Mouse (Mus musculus): ENCODE measurements around the gene Tbc1d13. TPM values are rescaled to one million over a fixed set of nuclear protein-coding genes. Genes with fewer than 3 reads are reported as not detected.
"Not testable (repeated sequence)": the region's sequence is repeated elsewhere in the genome, so short reads cannot be mapped to it uniquely, and the experiment has no call there.

The Tbc1d13 gene
- total and polyA plus RNA-seq, 2 experiments from 2014 or later, result 10.6 to 168 TPM

- TF ChIP-seq CTCF (IDR thresholded peaks at IDR 0.05), result no peak
- Histone ChIP-seq H3K36me3 (ENCODE audit: insufficient read depth, low read length) (peaks cover 35% of the 10 kb centered on the region), H3K27me3 (ENCODE audit: insufficient read depth, low read length) (no peaks in the 10 kb centered on the region), H3K9me3 (ENCODE audit: low read length) (no peaks in the 10 kb centered on the region), H3K4me2 (ENCODE audit: low read depth, low read length, poor library complexity, severe bottlenecking) (peak within 1 kb of the TSS; percentile 63), H3K27ac (ENCODE audit: low read depth, low read length) (peak within 1 kb of the TSS; percentile 38), H3K4me1 (ENCODE audit: insufficient read depth, low read length) (peaks cover 8% of the 10 kb centered on the region), H3K9ac (replicated peaks; ENCODE audit: low read length, poor library complexity, severe bottlenecking) (peak within 1 kb of the TSS; percentile 73), H3K4me3 (ENCODE audit: low read depth, low read length) (peak within 1 kb of the TSS; percentile 53)
- DNase-seq (ENCODE audit: low spot score), result peak; percentile 98
- WGBS, result 4% methylated on average over 49 of the region's 54 CpGs
- peak; percentile 98 for ATAC-seq (ENCODE audit: low FRiP score)
Measured at GRCm38 (mm10) chr2:30177700-30178675, 44.4 kb downstream of the Tbc1d13 start, which contains the start of gene Spout1. Gene Spout1, minus strand, starts transcription at chr2:30178459.

- Histone ChIP-seq H3K4me2 (ENCODE audit: low read depth, low read length, poor library complexity, severe bottlenecking) (peak overlapping the region; percentile 63), H3K36me3 (ENCODE audit: insufficient read depth, low read length) (peaks cover 27% of the 10 kb centered on the region), H3K4me3 (ENCODE audit: low read depth, low read length) (peak overlapping the region; percentile 53)
- not testable (repeated sequence) for H3K27ac ChIP-seq (ENCODE audit: low read depth, low read length); H3K9me3 ChIP-seq (ENCODE audit: low read length); H3K4me1 ChIP-seq (ENCODE audit: insufficient read depth, low read length); H3K9ac ChIP-seq (replicated peaks; ENCODE audit: low read length, poor library complexity, severe bottlenecking); H3K27me3 ChIP-seq (ENCODE audit: insufficient read depth, low read length); DNase-seq (ENCODE audit: low spot score)
- peak; percentile 20; the same call in 1 of the 2 replicates for TF ChIP-seq CTCF (IDR thresholded peaks at IDR 0.05)
- ATAC-seq (ENCODE audit: low FRiP score), result peak; percentile 19
- 37% methylated on average over 7 of the region's 7 CpGs for WGBS
Measured at GRCm38 (mm10) chr2:30178711-30179110, 45.2 kb downstream of the Tbc1d13 start.

- Histone ChIP-seq H3K9ac (replicated peaks; ENCODE audit: low read length, poor library complexity, severe bottlenecking) (no peak overlapping the region), H3K27ac (ENCODE audit: low read depth, low read length) (no peak overlapping the region), H3K36me3 (ENCODE audit: insufficient read depth, low read length) (peaks cover 11% of the 10 kb centered on the region; the same call in 1 of the 2 replicates), H3K27me3 (ENCODE audit: insufficient read depth, low read length) (no peaks in the 10 kb centered on the region), H3K4me1 (ENCODE audit: insufficient read depth, low read length) (peaks cover 3% of the 10 kb centered on the region; the same call in 1 of the 2 replicates), H3K4me2 (ENCODE audit: low read depth, low read length, poor library complexity, severe bottlenecking) (no peak overlapping the region), H3K4me3 (ENCODE audit: low read depth, low read length) (no peak overlapping the region), H3K9me3 (ENCODE audit: low read length) (no peaks in the 10 kb centered on the region)
- no peak for ATAC-seq (ENCODE audit: low FRiP score)
- DNase-seq (ENCODE audit: low spot score), result no peak
- WGBS, result 73% methylated on average over 2 of the region's 2 CpGs
- TF ChIP-seq CTCF (IDR thresholded peaks at IDR 0.05), result no peak
Measured at GRCm38 (mm10) chr2:30182424-30182823, 48.9 kb downstream of the Tbc1d13 start.

GRCm38 (mm10) chr2:30183721-30184120 lies 50.2 kb downstream of the Tbc1d13 start:
- H3K4me1 ChIP-seq (ENCODE audit: insufficient read depth, low read length), result no peaks in the 10 kb centered on the region
- H3K4me2 ChIP-seq (ENCODE audit: low read depth, low read length, poor library complexity, severe bottlenecking), result no peak overlapping the region
- ATAC-seq (ENCODE audit: low FRiP score) (no peak), DNase-seq (ENCODE audit: low spot score) (no peak)
- peaks cover 11% of the 10 kb centered on the region for H3K36me3 ChIP-seq (ENCODE audit: insufficient read depth, low read length)
- TF ChIP-seq CTCF (IDR thresholded peaks at IDR 0.05), result no peak
- H3K9me3 ChIP-seq (ENCODE audit: low read length), result no peaks in the 10 kb centered on the region
- H3K4me3 ChIP-seq (ENCODE audit: low read depth, low read length), result no peak overlapping the region
- H3K9ac ChIP-seq (replicated peaks; ENCODE audit: low read length, poor library complexity, severe bottlenecking), result no peak overlapping the region
- 73% methylated on average over 3 of the region's 3 CpGs for WGBS
- no peaks in the 10 kb centered on the region for H3K27me3 ChIP-seq (ENCODE audit: insufficient read depth, low read length)
- no peak overlapping the region for H3K27ac ChIP-seq (ENCODE audit: low read depth, low read length)

- H3K9ac ChIP-seq (replicated peaks; ENCODE audit: low read length, poor library complexity, severe bottlenecking), result no peak overlapping the region
- no peak overlapping the region for H3K4me3 ChIP-seq (ENCODE audit: low read depth, low read length)
- WGBS, result 90% methylated on average over 6 of the region's 6 CpGs
- H3K27me3 ChIP-seq (ENCODE audit: insufficient read depth, low read length), result no peaks in the 10 kb centered on the region
- no peaks in the 10 kb centered on the region for H3K4me1 ChIP-seq (ENCODE audit: insufficient read depth, low read length)
- peaks cover 11% of the 10 kb centered on the region for H3K36me3 ChIP-seq (ENCODE audit: insufficient read depth, low read length)
- H3K27ac ChIP-seq (ENCODE audit: low read depth, low read length), result no peak overlapping the region
- no peak overlapping the region for H3K4me2 ChIP-seq (ENCODE audit: low read depth, low read length, poor library complexity, severe bottlenecking)
- ATAC-seq (ENCODE audit: low FRiP score) (no peak), DNase-seq (ENCODE audit: low spot score) (no peak)
- H3K9me3 ChIP-seq (ENCODE audit: low read length), result no peaks in the 10 kb centered on the region
- no peak for TF ChIP-seq CTCF (IDR thresholded peaks at IDR 0.05)
Measured at GRCm38 (mm10) chr2:30185276-30185675, 51.7 kb downstream of the Tbc1d13 start.

- WGBS, result 75% methylated on average over 3 of the region's 3 CpGs
- ATAC-seq (ENCODE audit: low FRiP score) (no peak), DNase-seq (ENCODE audit: low spot score) (no peak)
- no peak overlapping the region for H3K27ac ChIP-seq (ENCODE audit: low read depth, low read length)
- H3K4me3 ChIP-seq (ENCODE audit: low read depth, low read length), result no peak overlapping the region
- no peak overlapping the region for H3K9ac ChIP-seq (replicated peaks; ENCODE audit: low read length, poor library complexity, severe bottlenecking)
- no peak overlapping the region for H3K4me2 ChIP-seq (ENCODE audit: low read depth, low read length, poor library complexity, severe bottlenecking)
- TF ChIP-seq CTCF (IDR thresholded peaks at IDR 0.05), result no peak
- no peaks in the 10 kb centered on the region for H3K27me3 ChIP-seq (ENCODE audit: insufficient read depth, low read length)
- H3K4me1 ChIP-seq (ENCODE audit: insufficient read depth, low read length), result no peaks in the 10 kb centered on the region
- peaks cover 11% of the 10 kb centered on the region for H3K36me3 ChIP-seq (ENCODE audit: insufficient read depth, low read length)
- H3K9me3 ChIP-seq (ENCODE audit: low read length), result no peaks in the 10 kb centered on the region
Measured at GRCm38 (mm10) chr2:30185681-30186080, 52.1 kb downstream of the Tbc1d13 start.
